Mouse (Mus musculus) heart, adult 18-20 months (tissue): ENCODE measurements around the gene Plscr5. TPM values are rescaled to one million over a fixed set of nuclear protein-coding genes. Genes with fewer than 3 reads are reported as not detected.

Source experiments
- DNase-seq, 2 experiments: peaks; one replicate each; pipeline ENCODE4 v3.0.0; 2021 to 2022; ENCODE audit warnings: mixed read lengths in 1 of 2
- total RNA-seq, 2 experiments: library from RNA; stranded (reverse); gene quantifications; 2 replicates each; pipeline ENCODE4 v1.2.3; 2021

The Plscr5 gene
- total RNA-seq, 2 experiments from 2014 or later = not detected

DNA sequence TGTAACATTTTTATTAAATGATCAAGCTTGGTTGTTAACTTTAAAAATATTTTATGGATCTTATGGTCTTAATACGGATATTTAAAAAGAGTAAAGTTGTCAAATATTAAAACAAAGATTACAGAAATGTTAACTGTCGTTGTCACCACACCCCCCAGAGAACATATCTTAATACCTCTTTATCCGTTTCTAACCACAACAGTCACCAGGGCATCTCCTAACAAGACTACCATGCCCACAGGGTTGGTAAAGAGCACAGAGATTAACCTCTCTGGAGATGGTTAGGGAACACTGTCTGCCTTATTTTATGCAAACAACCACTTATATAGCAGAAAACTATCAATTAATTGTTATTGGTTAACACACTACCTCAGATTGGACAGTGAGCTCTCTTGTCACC is 34.1 kb downstream of the Plscr5 start:
- no peak for DNase-seq

DNA sequence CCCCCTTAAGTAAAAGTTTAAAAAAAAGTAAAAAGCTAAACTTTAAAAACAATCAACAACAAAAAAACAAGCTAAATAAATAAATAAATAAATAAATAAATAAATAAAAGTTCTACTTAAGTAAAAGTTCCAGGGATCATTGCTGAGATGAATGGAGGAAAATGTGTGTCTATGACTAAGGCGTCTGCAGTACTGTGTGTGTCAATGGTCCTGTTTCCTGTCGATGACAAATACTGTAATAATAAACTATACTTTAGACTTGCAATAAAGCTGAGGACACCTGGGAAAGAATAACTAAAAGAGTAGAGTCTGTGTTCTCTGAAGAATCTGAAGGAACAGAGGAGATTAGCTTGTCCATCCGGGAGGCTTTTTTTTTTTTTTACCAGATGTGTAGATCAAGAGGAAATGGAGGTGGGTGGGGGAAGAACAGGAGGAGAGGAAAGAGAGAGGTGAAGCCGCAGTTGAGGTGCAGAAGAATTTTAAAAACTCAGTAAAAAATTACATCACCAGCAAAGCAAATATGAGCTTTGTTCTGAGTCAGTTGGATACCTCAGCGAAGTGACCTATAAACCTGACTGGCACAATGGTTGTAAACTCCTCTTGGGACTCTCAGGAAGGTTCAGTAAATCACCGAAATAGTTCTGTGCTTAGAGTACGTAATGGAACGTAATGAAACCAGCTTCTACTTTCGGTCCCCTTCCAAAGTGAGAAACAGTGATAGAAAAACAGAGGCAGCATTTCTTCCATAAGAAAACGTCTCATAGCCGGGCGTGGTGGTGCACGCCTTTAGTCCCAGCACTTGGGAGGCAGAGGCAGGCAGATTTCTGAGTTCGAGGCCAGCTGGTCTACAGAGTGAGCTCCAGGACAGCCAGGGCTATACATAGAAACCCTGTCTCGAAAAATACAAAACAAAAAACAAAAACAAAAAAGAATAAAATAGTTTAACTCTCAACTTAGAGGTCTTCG is 36.4 kb downstream of the Plscr5 start:
- no peak for DNase-seq

DNA sequence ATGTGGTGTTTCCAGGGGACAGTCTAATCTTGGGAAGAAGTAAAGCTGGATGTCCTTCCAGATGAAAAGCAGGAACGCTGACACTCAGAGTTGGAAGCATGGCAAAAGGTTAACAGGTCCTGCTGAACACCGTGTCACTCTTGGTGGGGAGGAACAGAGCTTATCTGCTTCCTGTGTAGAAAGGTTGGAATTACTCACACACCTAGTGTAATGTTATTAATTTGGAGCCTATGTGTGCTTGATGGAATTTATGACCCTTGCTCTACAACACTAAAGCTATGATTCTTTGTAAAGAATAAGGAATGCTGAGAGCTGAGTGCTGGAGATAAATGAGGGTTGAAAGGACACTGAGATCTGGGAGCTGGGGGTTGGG is 37.1 kb downstream of the Plscr5 start:
- peak in 1 of 2 experiments; percentile 48 for DNase-seq

DNA sequence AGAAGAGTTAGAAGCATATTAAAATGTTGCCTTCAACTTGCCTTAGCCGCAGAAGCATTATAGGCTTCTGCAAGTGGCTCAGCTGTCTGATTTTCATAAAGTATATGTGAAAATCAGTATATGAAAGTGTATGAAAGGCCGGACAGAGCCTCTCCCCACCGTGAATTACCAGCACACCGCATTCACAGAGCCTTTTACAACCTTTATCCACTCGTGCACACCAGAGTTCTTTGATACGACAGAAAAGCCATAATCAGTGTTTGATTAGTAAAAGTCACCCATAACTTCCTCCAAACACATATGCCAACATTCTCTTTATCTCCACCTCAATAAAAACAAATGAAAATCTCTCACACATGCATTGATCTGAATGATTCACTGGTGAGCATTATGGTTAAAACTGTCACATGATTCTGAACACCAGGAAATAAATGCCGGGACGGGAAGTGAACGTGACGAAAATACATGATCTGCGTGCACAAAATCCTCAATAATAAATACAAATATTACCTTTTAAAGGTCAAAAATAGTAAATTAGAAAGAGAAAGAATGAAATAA is 42.2 kb downstream of the Plscr5 start:
- no peak for DNase-seq

DNA sequence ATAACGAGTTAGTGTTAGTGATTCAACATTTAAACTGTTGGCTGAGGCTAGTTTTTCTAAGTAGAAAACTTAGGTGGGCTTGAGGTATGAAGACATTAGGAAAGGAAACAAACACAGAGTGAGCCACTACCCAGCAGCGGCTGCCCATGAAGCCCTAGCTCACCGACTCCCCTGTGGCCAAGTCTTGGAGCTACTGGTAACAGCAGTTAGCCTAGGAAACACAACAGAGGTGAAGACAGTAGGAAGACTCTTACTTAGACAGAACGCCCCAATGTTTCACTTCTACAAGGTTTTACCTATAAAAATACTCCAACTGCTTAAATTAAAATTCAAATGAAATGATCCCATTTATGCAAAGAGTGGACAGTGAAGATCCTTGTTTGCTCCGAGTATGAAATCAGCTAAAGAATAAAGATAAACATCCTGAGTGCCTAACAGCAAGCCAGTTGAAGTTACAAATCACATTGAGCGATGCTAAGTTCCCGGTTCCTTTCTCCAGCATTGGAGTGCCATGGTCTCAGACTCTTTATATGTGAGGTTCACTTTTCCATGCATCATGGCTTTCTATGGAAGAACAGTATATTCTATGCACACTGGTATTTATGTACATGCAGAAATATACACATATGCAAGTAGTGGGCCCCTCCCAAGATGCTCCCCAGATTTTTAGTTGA is 56.2 kb downstream of the Plscr5 start:
- no peak for DNase-seq

DNA sequence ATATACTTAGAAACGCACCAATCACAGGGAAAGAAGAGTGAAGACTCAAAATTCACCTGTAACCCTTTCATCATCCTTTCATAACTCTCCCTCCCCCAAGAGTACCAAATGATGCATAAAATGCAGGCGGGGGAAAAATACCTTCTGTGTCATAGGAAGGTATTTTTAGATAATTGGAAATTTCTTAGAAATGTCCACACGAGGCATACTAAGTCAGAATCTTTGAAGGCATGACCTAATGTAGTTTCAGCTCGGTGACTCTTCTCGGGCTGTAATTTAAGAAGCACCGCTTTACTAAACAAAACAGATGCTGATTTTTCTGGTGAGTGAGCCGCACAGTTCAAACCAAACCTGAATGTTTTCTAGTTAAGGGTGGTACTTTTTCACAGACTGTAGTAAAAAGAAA is 56.7 kb downstream of the Plscr5 start, which contains the start of gene Plscr1:
Plscr1 (plus strand) TSS at position 304 of the 406 bp plus-strand sequence.
- no peak for DNase-seq

DNA sequence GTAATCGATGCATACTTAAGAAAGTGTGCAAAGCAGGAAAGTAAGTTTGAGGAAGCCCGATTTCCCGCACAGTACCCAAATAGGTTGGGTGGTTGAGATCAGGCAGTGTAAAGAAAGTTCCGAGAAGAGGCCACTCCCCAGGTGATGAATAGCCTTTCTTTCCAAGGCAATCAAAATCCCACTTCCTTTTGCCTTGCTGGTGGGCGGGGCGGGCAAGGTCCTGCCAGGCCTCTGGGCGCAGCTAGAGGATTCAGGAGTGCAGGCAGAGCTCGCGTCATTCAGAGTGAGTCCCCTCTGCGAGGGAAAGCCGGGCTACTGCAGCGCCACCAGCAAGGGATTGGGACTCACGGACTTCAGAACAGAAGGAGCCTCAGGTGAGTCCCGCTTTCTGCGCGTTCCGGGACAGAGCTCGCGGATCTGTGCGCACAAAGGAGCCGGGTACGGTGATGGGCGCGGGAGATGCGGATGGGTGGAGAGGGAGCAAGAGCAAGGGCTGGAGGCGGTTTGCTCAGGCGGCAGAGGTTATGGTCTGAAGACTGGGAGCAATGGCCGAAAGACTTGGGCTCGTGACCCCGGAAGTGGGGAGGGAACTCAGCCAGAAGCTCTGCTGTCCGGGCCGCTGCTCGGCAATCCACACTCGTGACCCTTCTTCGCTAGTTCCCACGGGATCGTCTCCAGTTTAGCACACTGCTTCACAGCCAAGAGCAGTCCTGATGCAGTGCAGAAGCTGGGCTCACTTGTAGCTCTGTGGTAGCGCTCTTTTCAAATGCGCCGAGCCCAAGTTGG is 57.4 kb downstream of the Plscr5 start:
- peak; percentile 89 to 92 for DNase-seq

DNA sequence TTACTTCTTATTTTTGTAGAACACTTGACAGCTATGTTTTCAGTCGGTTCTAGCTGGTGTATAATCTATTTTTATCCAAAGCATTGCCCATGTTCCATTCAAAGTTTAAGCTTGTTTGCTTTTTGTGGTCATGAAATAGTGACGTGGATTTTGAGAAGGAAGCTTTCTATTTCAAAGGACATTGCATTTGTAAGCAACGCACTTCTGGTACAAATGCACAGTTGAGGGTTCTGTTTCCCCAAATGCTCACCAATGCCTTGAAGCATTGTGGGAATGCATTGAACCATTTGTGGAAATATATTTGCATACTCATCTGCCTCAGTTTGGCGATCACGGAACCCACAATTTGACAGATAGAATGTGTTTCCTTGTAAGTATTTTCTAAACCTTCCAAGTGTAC is 60.0 kb downstream of the Plscr5 start:
- no peak for DNase-seq

DNA sequence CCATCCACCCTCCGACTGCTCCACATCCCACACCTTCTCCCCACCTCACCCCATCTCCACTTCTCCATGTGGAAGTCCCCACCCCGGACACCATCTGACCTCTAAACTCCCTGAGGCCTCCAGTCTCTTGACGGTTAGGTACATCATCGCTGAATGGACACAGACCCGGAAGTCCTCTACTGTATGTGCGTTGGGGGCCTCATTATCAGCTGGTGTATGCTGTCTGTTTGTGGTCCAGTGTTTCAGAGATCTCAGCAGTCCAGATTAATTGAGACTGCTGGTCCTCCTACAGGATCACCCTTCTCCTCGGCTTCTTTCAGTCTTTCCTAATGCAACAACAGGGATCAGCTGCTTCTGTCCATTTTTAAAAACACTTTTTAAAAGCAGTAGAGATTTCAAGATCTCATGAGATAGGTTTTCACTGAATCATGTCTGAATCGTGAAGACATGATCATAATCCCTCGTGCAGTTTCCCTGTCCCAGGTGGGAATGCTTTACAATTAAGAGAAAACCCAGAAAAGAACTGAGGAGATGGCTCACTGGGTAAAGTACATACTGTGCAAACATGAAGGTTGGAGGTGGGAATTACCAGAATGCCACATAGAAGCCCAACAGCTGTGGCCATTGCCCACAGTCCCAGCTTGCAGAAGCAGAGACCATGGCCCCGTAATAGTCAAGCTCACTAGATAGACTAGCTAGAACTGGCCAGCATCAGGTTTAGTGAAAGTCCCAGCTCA is 61.0 kb downstream of the Plscr5 start:
- DNase-seq = no peak

Other genes with a start within 250 kb of the Plscr5 start
- gene Plscr1, start 56.8 kb downstream of the Plscr5 start, total RNA-seq = 10 to 100 TPM in 1 of 2 experiments, 1 to 10 TPM in 1; 9.0 to 10.9 TPM
- 10 to 100 TPM; 24.2 to 28.6 TPM for gene Plscr2, start 82.7 kb downstream of the Plscr5 start, total RNA-seq
- not detected for gene 1700057G04Rik, start 116.4 kb downstream of the Plscr5 start, total RNA-seq